Mouse (Mus musculus): ENCODE results near the gene Ltbp4.

Ltbp4 gene

GRCm38 (mm10) chr7:27328648-27329047 is 8.8 kb downstream of the Ltbp4 start:
- in situ Hi-C loops (cut with MboI, MseI): loop anchor here (25.0 kb wide), 1 partner anchor 1941 kb away; the partner anchor contains the start of gene Lipe

- in situ Hi-C loops (cut with MboI, MseI): loop anchor here (25.0 kb wide), 1 partner anchor 1941 kb away; the partner anchor contains the start of gene Lipe
Observed at GRCm38 (mm10) chr7:27328161-27328560, 9.3 kb downstream of the Ltbp4 start.

- in situ Hi-C loops (cut with MboI, MseI): loop anchor here (25.0 kb wide), 1 partner anchor 1940 kb away; the partner anchor contains the start of gene Lipe
Observed at GRCm38 (mm10) chr7:27327500-27327899, 10.0 kb downstream of the Ltbp4 start.

- in situ Hi-C loops (cut with MboI, MseI): loop anchor here (25.0 kb wide), 1 partner anchor 1939 kb away; the partner anchor contains the start of gene Lipe
Observed at GRCm38 (mm10) chr7:27326101-27326880, 11.2 kb downstream of the Ltbp4 start.

- in situ Hi-C loops (cut with MboI, MseI): loop anchor here (25.0 kb wide), 1 partner anchor 1938 kb away; the partner anchor contains the start of gene Lipe
Observed at GRCm38 (mm10) chr7:27325697-27326096, 11.8 kb downstream of the Ltbp4 start.

- in situ Hi-C loops (cut with MboI, MseI): loop anchor here (25.0 kb wide), 1 partner anchor 1938 kb away; the partner anchor contains the start of gene Lipe
Observed at GRCm38 (mm10) chr7:27324928-27325327, 12.6 kb downstream of the Ltbp4 start.

- in situ Hi-C loops (cut with MboI, MseI): no loop called here
Observed at GRCm38 (mm10) chr7:27324161-27324560, 13.3 kb downstream of the Ltbp4 start.

- in situ Hi-C loops (cut with MboI, MseI): no loop called here
Observed at GRCm38 (mm10) chr7:27323001-27323400, 14.5 kb downstream of the Ltbp4 start.

GRCm38 (mm10) chr7:27322291-27322690 is 15.2 kb downstream of the Ltbp4 start:
- in situ Hi-C loops (cut with MboI, MseI): no loop called here

GRCm38 (mm10) chr7:27319411-27319810 is 18.1 kb downstream of the Ltbp4 start:
- in situ Hi-C loops (cut with MboI, MseI): no loop called here

GRCm38 (mm10) chr7:27315958-27316357 is 21.5 kb downstream of the Ltbp4 start:
- in situ Hi-C loops (cut with MboI, MseI): no loop called here

GRCm38 (mm10) chr7:27314393-27314792 is 23.1 kb downstream of the Ltbp4 start:
- in situ Hi-C loops (cut with MboI, MseI): no loop called here

GRCm38 (mm10) chr7:27311651-27312284 is 25.7 kb downstream of the Ltbp4 start:
- in situ Hi-C loops (cut with MboI, MseI): no loop called here

GRCm38 (mm10) chr7:27310996-27311535 is 26.4 kb downstream of the Ltbp4 start:
- in situ Hi-C loops (cut with MboI, MseI): no loop called here

- in situ Hi-C loops (cut with MboI, MseI): no loop called here
Observed at GRCm38 (mm10) chr7:27310306-27310705, 27.2 kb downstream of the Ltbp4 start.

- in situ Hi-C loops (cut with MboI, MseI): no loop called here
Observed at GRCm38 (mm10) chr7:27309832-27310231, 27.7 kb downstream of the Ltbp4 start.

- in situ Hi-C loops (cut with MboI, MseI): no loop called here
Observed at GRCm38 (mm10) chr7:27308821-27309549, 28.5 kb downstream of the Ltbp4 start.

GRCm38 (mm10) chr7:27307551-27307950 is 29.9 kb downstream of the Ltbp4 start:
- in situ Hi-C loops (cut with MboI, MseI): no loop called here

GRCm38 (mm10) chr7:27306161-27307160 is 31.0 kb downstream of the Ltbp4 start:
- in situ Hi-C loops (cut with MboI, MseI): no loop called here

- in situ Hi-C loops (cut with MboI, MseI): no loop called here
Observed at GRCm38 (mm10) chr7:27305091-27305730, 32.3 kb downstream of the Ltbp4 start.
